Mouse (Mus musculus) left cerebral cortex, adult 11 months (tissue): ENCODE data around the gene Bace2.

Experiments
- DNase-seq: peaks from one replicate; pipeline ENCODE4 v3.0.0; 2022; ENCODE audit warnings: low spot score

The Bace2 gene

DNA sequence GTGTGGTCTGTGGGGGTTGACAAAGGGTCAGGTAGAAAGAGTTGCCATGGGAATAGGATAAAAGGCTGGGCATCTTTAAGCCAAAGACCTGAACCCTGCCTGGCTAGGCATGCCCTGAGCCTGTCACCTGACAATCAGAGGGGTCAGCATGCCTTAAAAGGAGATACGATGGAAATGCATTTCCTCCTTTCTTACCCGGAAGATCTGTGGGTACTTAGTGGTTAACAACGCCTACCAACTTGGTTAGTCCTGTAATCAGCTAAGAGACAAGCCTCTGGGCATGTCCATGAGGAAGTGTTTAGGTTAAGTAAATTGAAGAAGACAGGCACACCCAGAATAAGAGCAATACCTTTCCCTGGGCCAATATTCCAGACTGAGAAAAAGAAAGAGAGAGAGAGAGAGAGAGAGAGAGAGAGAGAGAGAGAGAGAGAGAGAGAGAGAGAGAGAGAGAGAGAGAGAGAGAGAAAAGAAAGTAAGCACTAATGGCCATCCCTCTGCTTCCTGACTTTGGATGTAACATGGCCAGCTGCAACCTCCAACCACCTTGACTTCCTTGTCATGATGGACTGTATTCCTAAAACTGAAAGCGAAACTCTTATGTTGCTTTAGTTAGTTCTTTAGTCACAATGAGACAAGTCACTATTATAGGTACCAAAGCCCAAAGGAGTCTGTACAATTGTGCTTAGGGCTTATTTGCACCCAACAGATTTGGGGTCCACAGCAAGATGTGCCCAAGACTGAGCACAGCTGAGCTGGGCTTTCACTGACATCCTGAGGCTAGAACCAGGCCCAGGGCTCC lies 111.7 kb downstream of the Bace2 start:
- no peak for DNase-seq

DNA sequence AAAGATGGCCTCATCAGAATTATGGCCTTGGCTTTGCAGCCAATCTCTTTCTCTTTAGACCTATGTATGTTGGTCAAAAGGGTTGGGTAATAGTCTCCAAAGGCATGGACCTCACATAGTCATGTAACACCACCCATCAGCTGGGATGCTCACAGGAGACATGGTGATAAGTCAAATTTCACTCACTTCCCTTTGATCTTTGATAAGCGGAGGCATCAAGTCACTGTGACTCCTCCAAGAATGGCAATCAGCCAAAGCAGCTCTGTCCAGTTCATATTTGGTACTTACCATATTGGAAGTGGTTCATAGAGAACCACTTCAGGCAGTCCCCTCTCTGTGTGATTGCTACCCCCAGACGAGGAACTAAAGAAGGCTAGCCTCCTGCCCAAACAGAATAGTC lies 118.1 kb downstream of the Bace2 start:
- DNase-seq = no peak

DNA sequence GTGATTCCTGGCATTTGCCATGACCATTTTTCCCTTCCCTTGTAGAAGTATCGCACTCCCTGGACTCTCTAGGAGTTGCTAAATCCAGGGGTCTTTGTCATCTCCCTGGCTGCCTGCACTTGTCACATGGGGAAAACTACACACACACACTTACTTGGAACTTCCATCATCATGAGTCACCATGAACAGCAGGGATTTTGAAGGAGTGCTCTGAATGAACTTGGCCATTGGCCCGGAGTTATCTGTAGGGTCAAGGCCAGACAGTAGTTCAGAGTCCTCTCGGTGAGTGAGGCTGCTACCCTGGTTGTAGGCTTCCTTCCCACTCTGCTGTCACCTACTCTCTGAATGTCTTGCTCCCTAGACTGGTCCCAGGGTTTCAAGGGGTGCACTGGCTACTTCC lies 119.0 kb downstream of the Bace2 start:
- no peak for DNase-seq

DNA sequence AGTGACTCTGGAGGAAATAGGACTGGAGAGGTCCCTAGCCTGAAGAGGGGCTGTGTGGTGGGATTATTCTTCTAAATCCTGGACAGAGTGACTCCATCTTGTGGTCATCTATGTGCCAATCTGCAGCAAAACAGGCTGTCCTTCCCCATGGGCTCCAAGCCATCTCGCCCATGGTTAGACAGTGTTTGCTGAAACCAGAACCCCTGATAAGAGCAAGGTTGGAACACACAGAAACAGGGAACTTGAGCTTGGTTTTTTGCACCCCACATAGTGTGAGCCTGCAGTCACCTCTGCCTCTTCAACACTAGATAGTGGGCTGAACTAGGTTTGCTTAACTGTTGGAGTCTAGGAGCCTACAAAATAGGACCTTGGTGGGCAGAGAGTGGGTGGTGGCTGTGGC lies 120.0 kb downstream of the Bace2 start:
- no peak for DNase-seq

GRCm38 (mm10) chr16:97478655-97479054 lies 122.1 kb downstream of the Bace2 start:
- DNase-seq = no peak

DNA sequence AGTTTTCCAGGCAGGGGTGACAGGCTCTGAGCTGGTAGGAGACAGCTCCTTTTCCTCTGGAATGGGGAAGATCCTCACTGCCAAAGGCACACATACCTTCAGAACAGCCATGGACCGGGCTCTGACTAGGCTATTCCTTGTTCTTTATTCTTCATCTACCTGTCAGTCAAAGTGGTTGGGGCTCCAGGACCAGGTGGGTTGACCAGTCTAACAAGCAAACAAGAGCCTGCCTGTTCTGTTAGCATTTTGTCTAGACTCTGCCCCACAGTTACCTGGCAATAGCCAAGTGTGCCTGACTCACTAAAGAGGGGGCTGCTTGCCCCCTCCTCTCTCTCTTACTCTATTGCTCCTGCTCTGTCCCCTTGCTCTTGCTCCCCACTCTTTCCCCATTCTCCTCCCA lies 135.8 kb downstream of the Bace2 start:
- DNase-seq = no peak
